Mouse (Mus musculus): Measurements from ENCODE around the gene Plekha5.

DNA sequence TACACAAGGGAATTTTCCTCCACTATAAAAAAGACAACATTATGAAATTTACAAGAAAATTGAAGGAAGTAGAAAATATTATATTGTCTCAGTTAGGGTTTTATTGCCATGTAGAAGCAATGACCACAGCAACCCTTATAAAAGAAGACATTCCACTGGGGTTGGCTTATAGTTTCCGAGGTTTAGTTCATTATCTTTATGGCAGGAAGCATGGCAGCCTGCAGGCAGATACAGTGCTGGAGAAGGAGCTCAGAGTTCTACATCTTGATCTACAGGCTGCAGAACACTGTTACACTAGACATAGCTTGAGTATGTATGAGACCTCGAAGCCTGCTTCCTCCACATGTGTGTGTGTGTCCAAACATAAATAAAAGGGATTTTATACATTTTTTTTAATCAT is 43.3 kb upstream of the Plekha5 start:
- TF ChIP-seq POLR2A (IDR thresholded peaks at IDR 0.05; ENCODE audit: borderline replicate concordance, low read depth, low read length) (no peak), CTCF (IDR thresholded peaks at IDR 0.05; ENCODE audit: low read depth, low read length) (no peak)

All from bone marrow macrophage, adult 2 months (primary cell).